Mouse (Mus musculus) heart, embryonic 13.5 days (tissue): ENCODE measurements around the gene Gm20517. TPM values are rescaled to one million over a fixed set of nuclear protein-coding genes. Genes with fewer than 3 reads are reported as not detected.
A peak's percentile ranks its signal among the peaks of the same experiment; 100 is the strongest.
"Not testable (repeated sequence)": the region's sequence is repeated elsewhere in the genome, so short reads cannot be mapped to it uniquely, and the experiment has no call there.

Experiments used
- ATAC-seq: fragments of 200-750 bp; cut with Nextera tagmentation; 2 replicates; pipeline ENCODE4 v1.8.0; 2017; ENCODE audit warnings: moderate TSS enrichment; ENCODE audit not compliant: insufficient number of reproducible peaks, low FRiP score, low TSS enrichment; ENCODE audit errors: extremely low read depth
- H3K27ac ChIP-seq: fragments of 300-500 bp; sonication (generic); replicated peaks from 2 replicates; pipeline ENCODE4 v1.5.1; 2015; ENCODE audit warnings: moderate library complexity, mild to moderate bottlenecking, inconsistent platforms
- H3K27me3 ChIP-seq: fragments of 300-500 bp; sonication (generic); replicated peaks from 2 replicates; pipeline ENCODE4 v1.6.1; 2015; ENCODE audit warnings: mild to moderate bottlenecking, inconsistent platforms
- H3K36me3 ChIP-seq: fragments of 300-500 bp; sonication (generic); 2 replicates; pipeline ENCODE4 v1.6.1; 2015; ENCODE audit warnings: mild to moderate bottlenecking, inconsistent platforms
- H3K4me1 ChIP-seq: fragments of 300-500 bp; sonication (generic); 2 replicates; pipeline ENCODE4 v1.6.1; 2015; ENCODE audit warnings: inconsistent platforms
- H3K4me2 ChIP-seq: fragments of 300-500 bp; sonication (generic); 2 replicates; pipeline ENCODE4 v1.6.1; 2015; ENCODE audit warnings: inconsistent platforms, mild to moderate bottlenecking, moderate library complexity
- H3K4me3 ChIP-seq: fragments of 300-500 bp; sonication (generic); 2 replicates; pipeline ENCODE4 v1.5.1; 2015; ENCODE audit warnings: moderate library complexity, mild to moderate bottlenecking, inconsistent platforms
- H3K9ac ChIP-seq: fragments of 300-500 bp; sonication (generic); 2 replicates; pipeline ENCODE4 v1.6.1; 2015; ENCODE audit warnings: inconsistent platforms, mild to moderate bottlenecking, moderate library complexity
- H3K9me3 ChIP-seq: fragments of 300-500 bp; sonication (generic); 2 replicates; pipeline ENCODE4 v1.6.1; 2016; ENCODE audit warnings: inconsistent platforms
- WGBS: fragments of 180-500 bp; shearing (Covaris S2); methylation state at CpG from one replicate; pipeline ENCODE4 v1.1.7; 2015; ENCODE audit warnings: mixed read lengths; 5-methylcytosine and 5-hydroxymethylcytosine counted together
- polyA plus RNA-seq: library from polyadenylated mRNA; unstranded; fragments of >200 nt; fragmentation: Nextera tagmentation; extraction: Ambion mirVana; gene quantifications from 2 replicates; pipeline ENCODE4 v1.2.1, GENCODE M21; 2015

The Gm20517 gene
- polyA plus RNA-seq, 1 experiment from 2014 or later, result 1.2 TPM

- H3K4me1 ChIP-seq, result peaks cover 50% of the 10 kb centered on the region
- H3K27me3 ChIP-seq, result no peaks in the 10 kb centered on the region
- peak overlapping the region; percentile 89 for H3K4me3 ChIP-seq
- H3K27ac ChIP-seq, result peak overlapping the region; percentile 99
- peak overlapping the region; percentile 100 for H3K9ac ChIP-seq
- no peaks in the 10 kb centered on the region for H3K9me3 ChIP-seq
- ATAC-seq, result no peak
- H3K4me2 ChIP-seq, result peak overlapping the region; percentile 97
- 43% methylated on average over 13 of the region's 13 CpGs for WGBS
- peaks cover 68% of the 10 kb centered on the region for H3K36me3 ChIP-seq
Observed at GRCm38 (mm10) chr17:47597261-47597660, 14.1 kb upstream of the Gm20517 start.

GRCm38 (mm10) chr17:47597838-47598579 lies 13.4 kb upstream of the Gm20517 start:
- peak overlapping the region; percentile 100 for H3K9ac ChIP-seq
- H3K9me3 ChIP-seq, result no peaks in the 10 kb centered on the region
- peaks cover 43% of the 10 kb centered on the region for H3K4me1 ChIP-seq
- ATAC-seq, result no peak
- 15% methylated on average over 10 of the region's 10 CpGs for WGBS
- H3K4me2 ChIP-seq, result peak overlapping the region; percentile 97
- H3K27me3 ChIP-seq, result no peaks in the 10 kb centered on the region
- peak overlapping the region; percentile 99 for H3K27ac ChIP-seq
- H3K4me3 ChIP-seq, result peak overlapping the region; percentile 89; the same call in 1 of the 2 replicates
- peaks cover 75% of the 10 kb centered on the region for H3K36me3 ChIP-seq

- Histone ChIP-seq H3K4me2 (peak overlapping the region; percentile 97; the same call in 1 of the 2 replicates), H3K9ac (peak overlapping the region; percentile 100; the same call in 1 of the 2 replicates), H3K36me3 (peaks cover 81% of the 10 kb centered on the region), H3K4me1 (peaks cover 42% of the 10 kb centered on the region), H3K27ac (peak overlapping the region; percentile 99)
- H3K4me3 ChIP-seq, ATAC-seq, H3K27me3 ChIP-seq, H3K9me3 ChIP-seq: not testable (repeated sequence)
- 67% methylated on average over 10 of the region's 10 CpGs for WGBS
Observed at GRCm38 (mm10) chr17:47598580-47599304, 12.6 kb upstream of the Gm20517 start.

- 70% methylated on average over 11 of the region's 11 CpGs for WGBS
- Histone ChIP-seq H3K27me3 (no peaks in the 10 kb centered on the region), H3K9ac (0 out of 2 replicates have a peak overlapping the region, but pooled peaks have one; percentile 28), H3K36me3 (peaks cover 90% of the 10 kb centered on the region), H3K4me3 (no peak overlapping the region), H3K4me1 (peaks cover 42% of the 10 kb centered on the region), H3K27ac (peak overlapping the region; percentile 76), H3K9me3 (no peaks in the 10 kb centered on the region), H3K4me2 (no peak overlapping the region)
- ATAC-seq, result no peak
Observed at GRCm38 (mm10) chr17:47599511-47600297, 11.7 kb upstream of the Gm20517 start.

GRCm38 (mm10) chr17:47600601-47601388 lies 10.6 kb upstream of the Gm20517 start:
- no peaks in the 10 kb centered on the region for H3K27me3 ChIP-seq
- H3K36me3 ChIP-seq, result peaks cover 96% of the 10 kb centered on the region
- H3K27ac ChIP-seq, result peak overlapping the region; percentile 76
- no peak for ATAC-seq
- no peak overlapping the region for H3K9ac ChIP-seq
- H3K4me3 ChIP-seq, result no peak overlapping the region
- H3K4me2 ChIP-seq, result no peak overlapping the region
- peaks cover 33% of the 10 kb centered on the region for H3K4me1 ChIP-seq
- 85% methylated on average over 13 of the region's 13 CpGs for WGBS
- no peaks in the 10 kb centered on the region for H3K9me3 ChIP-seq

- peaks cover 27% of the 10 kb centered on the region for H3K4me1 ChIP-seq
- peak overlapping the region; percentile 76 for H3K27ac ChIP-seq
- no peaks in the 10 kb centered on the region for H3K9me3 ChIP-seq
- no peak overlapping the region for H3K4me3 ChIP-seq
- peaks cover 99% of the 10 kb centered on the region for H3K36me3 ChIP-seq
- H3K9ac ChIP-seq, result no peak overlapping the region
- no peak for ATAC-seq
- 87% methylated on average over 10 of the region's 10 CpGs for WGBS
- no peaks in the 10 kb centered on the region for H3K27me3 ChIP-seq
- no peak overlapping the region for H3K4me2 ChIP-seq
Observed at GRCm38 (mm10) chr17:47601389-47601755, 10.0 kb upstream of the Gm20517 start.

GRCm38 (mm10) chr17:47602289-47602688 lies 9.1 kb upstream of the Gm20517 start:
- Histone ChIP-seq H3K4me2 (no peak overlapping the region), H3K27ac (no peak overlapping the region), H3K4me1 (peaks cover 18% of the 10 kb centered on the region), H3K9ac (no peak overlapping the region), H3K4me3 (no peak overlapping the region), H3K27me3 (no peaks in the 10 kb centered on the region), H3K9me3 (no peaks in the 10 kb centered on the region), H3K36me3 (peaks cover 99% of the 10 kb centered on the region)
- no peak for ATAC-seq
- 88% methylated on average over 11 of the region's 11 CpGs for WGBS

- Histone ChIP-seq H3K9ac (no peak overlapping the region), H3K9me3 (no peaks in the 10 kb centered on the region), H3K27ac (no peak overlapping the region), H3K27me3 (no peaks in the 10 kb centered on the region), H3K4me1 (peaks cover 14% of the 10 kb centered on the region), H3K36me3 (peaks cover 79% of the 10 kb centered on the region), H3K4me3 (no peak overlapping the region), H3K4me2 (no peak overlapping the region)
- no peak for ATAC-seq
- WGBS, result 72% methylated on average over 5 of the region's 5 CpGs
Observed at GRCm38 (mm10) chr17:47606220-47606619, 5.2 kb upstream of the Gm20517 start.

- no peaks in the 10 kb centered on the region for H3K9me3 ChIP-seq
- no peak for ATAC-seq
- H3K4me1 ChIP-seq, result peaks cover 29% of the 10 kb centered on the region
- no peak overlapping the region for H3K27ac ChIP-seq
- no peak overlapping the region for H3K9ac ChIP-seq
- no peak overlapping the region for H3K4me2 ChIP-seq
- peaks cover 67% of the 10 kb centered on the region for H3K36me3 ChIP-seq
- WGBS, result 90% methylated on average over 4 of the region's 4 CpGs
- H3K4me3 ChIP-seq, result no peak overlapping the region
- no peaks in the 10 kb centered on the region for H3K27me3 ChIP-seq
Observed at GRCm38 (mm10) chr17:47609182-47609581, 2.2 kb upstream of the Gm20517 start.

GRCm38 (mm10) chr17:47611661-47611982 lies 233 bp downstream of the Gm20517 start:
- peaks cover 65% of the 10 kb centered on the region for H3K36me3 ChIP-seq
- no peaks in the 10 kb centered on the region for H3K27me3 ChIP-seq
- 0% methylated on average over 13 of the region's 13 CpGs for WGBS
- ATAC-seq, result no peak
- H3K9me3 ChIP-seq, result no peaks in the 10 kb centered on the region
- peak overlapping the region; percentile 43 for H3K27ac ChIP-seq
- peak overlapping the region; percentile 87 for H3K4me3 ChIP-seq
- H3K4me2 ChIP-seq, result peak overlapping the region; percentile 92
- peak overlapping the region; percentile 92 for H3K9ac ChIP-seq
- peaks cover 29% of the 10 kb centered on the region for H3K4me1 ChIP-seq
